Mouse (Mus musculus): ENCODE data around the gene Man2a1.

DNA sequence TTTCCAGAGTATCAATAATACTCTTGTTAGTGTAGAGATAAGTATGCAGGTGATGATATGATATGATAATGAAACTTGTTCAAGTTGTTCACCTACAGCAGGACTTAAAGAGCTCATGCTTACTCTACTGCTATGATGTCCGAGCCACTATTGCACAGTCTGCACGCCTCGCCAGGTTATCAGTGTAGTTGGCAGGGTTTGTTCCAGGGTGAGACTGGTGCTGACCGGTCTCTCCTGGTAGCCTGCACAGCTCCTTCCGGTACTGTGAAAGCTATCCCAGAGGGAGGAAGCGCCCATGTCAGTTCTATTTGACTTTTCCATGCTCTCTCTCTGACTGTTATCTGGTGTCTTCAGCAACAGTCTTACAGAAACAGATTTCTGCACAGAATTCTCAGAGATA is 107.0 kb downstream of the Man2a1 start:
- no peak for TF ChIP-seq EP300 (IDR thresholded peaks at IDR 0.05; ENCODE audit: low read depth)
- TF ChIP-seq CTCF (IDR thresholded peaks at IDR 0.05; ENCODE audit: low read depth), result no peak

Data from liver, postnatal 0 days (tissue).